Mouse (Mus musculus): ENCODE measurements at regions not wholly inside any gene's neighbourhood (a gene's known extent, or its start where the extent isn't known, plus 50 kb on each side); places are given as distances from the start of the nearest gene placed in this dataset.

GRCm38 (mm10) chr3:144015236-144015635 is 189.8 kb downstream of the Lmo4 start:
- Histone ChIP-seq H3K4me3 (no peak overlapping the region), H3K27ac (no peak overlapping the region)
- TF ChIP-seq CTCF (conservative IDR thresholded peaks at IDR 0.05) = no peak
- no peak for DNase-seq (ENCODE audit: low spot score in 2 of 2)

GRCm38 (mm10) chr3:144013481-144014125 is 191.4 kb downstream of the Lmo4 start:
- no peak overlapping the region for H3K4me3 ChIP-seq
- no peak for TF ChIP-seq CTCF (conservative IDR thresholded peaks at IDR 0.05)
- DNase-seq (ENCODE audit: low spot score in 2 of 2) = no peak
- H3K27ac ChIP-seq = no peak overlapping the region

- no peak overlapping the region for H3K27ac ChIP-seq
- no peak for TF ChIP-seq CTCF (conservative IDR thresholded peaks at IDR 0.05)
- DNase-seq (ENCODE audit: low spot score in 2 of 2) = no peak
- no peak overlapping the region for H3K4me3 ChIP-seq
Observed at GRCm38 (mm10) chr3:144012820-144013219, 192.2 kb downstream of the Lmo4 start.

- H3K27ac ChIP-seq = no peak overlapping the region
- DNase-seq (ENCODE audit: low spot score in 2 of 2) = no peak
- no peak for TF ChIP-seq CTCF (conservative IDR thresholded peaks at IDR 0.05)
- no peak overlapping the region for H3K4me3 ChIP-seq
Observed at GRCm38 (mm10) chr3:144012173-144012572, 192.8 kb downstream of the Lmo4 start.

- Histone ChIP-seq H3K27ac (peak overlapping the region; percentile 55; the same call in 1 of the 2 replicates), H3K4me3 (no peak overlapping the region)
- no peak for TF ChIP-seq CTCF (conservative IDR thresholded peaks at IDR 0.05)
- no peak for DNase-seq (ENCODE audit: low spot score in 2 of 2)
Observed at GRCm38 (mm10) chr3:144011456-144012025, 193.5 kb downstream of the Lmo4 start.

GRCm38 (mm10) chr3:144010558-144010957 is 194.5 kb downstream of the Lmo4 start:
- no peak overlapping the region for H3K27ac ChIP-seq
- no peak for DNase-seq (ENCODE audit: low spot score in 2 of 2)
- no peak for TF ChIP-seq CTCF (conservative IDR thresholded peaks at IDR 0.05)
- no peak overlapping the region for H3K4me3 ChIP-seq

GRCm38 (mm10) chr3:144007111-144007619 is 197.9 kb downstream of the Lmo4 start:
- H3K4me3 ChIP-seq = no peak overlapping the region
- no peak for DNase-seq (ENCODE audit: low spot score in 2 of 2)
- no peak for TF ChIP-seq CTCF (conservative IDR thresholded peaks at IDR 0.05)
- H3K27ac ChIP-seq = no peak overlapping the region

- DNase-seq (ENCODE audit: low spot score in 2 of 2) = no peak
- Histone ChIP-seq H3K4me3 (no peak overlapping the region), H3K27ac (no peak overlapping the region)
- TF ChIP-seq CTCF (conservative IDR thresholded peaks at IDR 0.05) = no peak
Observed at GRCm38 (mm10) chr3:143997909-143998308, 207.1 kb downstream of the Lmo4 start.

- no peak for TF ChIP-seq CTCF (conservative IDR thresholded peaks at IDR 0.05)
- Histone ChIP-seq H3K4me3 (no peak overlapping the region), H3K27ac (no peak overlapping the region)
- DNase-seq (ENCODE audit: low spot score in 2 of 2) = no peak
Observed at GRCm38 (mm10) chr3:143995045-143995444, 210.0 kb downstream of the Lmo4 start.

- Histone ChIP-seq H3K4me3 (no peak overlapping the region), H3K27ac (no peak overlapping the region)
- no peak for TF ChIP-seq CTCF (conservative IDR thresholded peaks at IDR 0.05)
- no peak for DNase-seq (ENCODE audit: low spot score in 2 of 2)
Observed at GRCm38 (mm10) chr3:143988991-143989390, 216.0 kb downstream of the Lmo4 start.

GRCm38 (mm10) chr3:143988037-143988436 is 217.0 kb downstream of the Lmo4 start:
- DNase-seq (ENCODE audit: low spot score in 2 of 2) = no peak
- Histone ChIP-seq H3K27ac (no peak overlapping the region), H3K4me3 (no peak overlapping the region)
- peak; percentile 57 for TF ChIP-seq CTCF (conservative IDR thresholded peaks at IDR 0.05)

GRCm38 (mm10) chr3:143986798-143987197 is 218.2 kb downstream of the Lmo4 start:
- Histone ChIP-seq H3K4me3 (no peak overlapping the region), H3K27ac (no peak overlapping the region)
- no peak for TF ChIP-seq CTCF (conservative IDR thresholded peaks at IDR 0.05)
- DNase-seq (ENCODE audit: low spot score in 2 of 2) = no peak

- Histone ChIP-seq H3K27ac (no peak overlapping the region), H3K4me3 (no peak overlapping the region)
- no peak for TF ChIP-seq CTCF (conservative IDR thresholded peaks at IDR 0.05)
- no peak for DNase-seq (ENCODE audit: low spot score in 2 of 2)
Observed at GRCm38 (mm10) chr3:143986200-143986506, 218.9 kb downstream of the Lmo4 start.
